Mouse (Mus musculus) c-Kit-negative CD71-positive TER-119-positive erythroid progenitor cells, embryonic 14.5 days (primary cell): ENCODE data around the gene Gm44502.
"Not testable (repeated sequence)": the region's sequence is repeated elsewhere in the genome, so short reads cannot be mapped to it uniquely, and the experiment has no call there.

Source experiments
- DNase-seq: peaks from one replicate; pipeline ENCODE4 v3.0.0-alpha.2; 2013; ENCODE audit warnings: low read depth, low spot score

Gene Gm44502

DNA sequence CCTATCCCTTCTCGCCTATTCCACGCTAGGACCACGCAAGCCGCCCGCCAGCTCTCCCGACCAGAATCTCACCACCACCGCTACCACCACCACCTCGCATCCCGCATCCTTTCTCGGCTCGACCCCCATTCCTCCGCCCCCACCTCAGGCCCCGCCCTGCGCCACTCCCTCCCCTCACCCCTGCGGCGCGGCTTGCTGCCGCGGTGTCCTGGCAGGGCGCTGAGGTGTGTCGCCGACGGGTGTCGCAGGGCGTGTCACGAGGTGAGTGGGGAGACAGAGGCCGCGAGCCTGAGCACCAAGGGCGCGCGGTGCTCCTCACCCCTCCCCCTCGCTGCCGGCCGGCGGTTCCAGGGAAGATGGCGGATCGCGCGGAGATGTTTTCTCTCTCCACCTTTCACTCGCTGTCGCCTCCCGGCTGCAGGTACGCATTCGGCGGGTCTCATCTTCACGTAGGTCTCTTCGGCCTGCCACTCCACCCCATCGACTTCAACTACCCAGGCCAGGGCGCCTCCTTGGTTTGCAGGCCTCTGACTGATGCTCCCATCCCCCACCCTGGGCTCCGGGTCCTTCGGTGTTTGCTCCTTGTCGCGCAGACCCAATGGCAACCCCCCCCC lies 24.5 kb upstream of the Gm44502 start, which contains the start of gene Mapk8ip2:
Gene Mapk8ip2, plus strand, starts transcription at position 49 of the 614 bp plus-strand sequence.
- DNase-seq = no peak

DNA sequence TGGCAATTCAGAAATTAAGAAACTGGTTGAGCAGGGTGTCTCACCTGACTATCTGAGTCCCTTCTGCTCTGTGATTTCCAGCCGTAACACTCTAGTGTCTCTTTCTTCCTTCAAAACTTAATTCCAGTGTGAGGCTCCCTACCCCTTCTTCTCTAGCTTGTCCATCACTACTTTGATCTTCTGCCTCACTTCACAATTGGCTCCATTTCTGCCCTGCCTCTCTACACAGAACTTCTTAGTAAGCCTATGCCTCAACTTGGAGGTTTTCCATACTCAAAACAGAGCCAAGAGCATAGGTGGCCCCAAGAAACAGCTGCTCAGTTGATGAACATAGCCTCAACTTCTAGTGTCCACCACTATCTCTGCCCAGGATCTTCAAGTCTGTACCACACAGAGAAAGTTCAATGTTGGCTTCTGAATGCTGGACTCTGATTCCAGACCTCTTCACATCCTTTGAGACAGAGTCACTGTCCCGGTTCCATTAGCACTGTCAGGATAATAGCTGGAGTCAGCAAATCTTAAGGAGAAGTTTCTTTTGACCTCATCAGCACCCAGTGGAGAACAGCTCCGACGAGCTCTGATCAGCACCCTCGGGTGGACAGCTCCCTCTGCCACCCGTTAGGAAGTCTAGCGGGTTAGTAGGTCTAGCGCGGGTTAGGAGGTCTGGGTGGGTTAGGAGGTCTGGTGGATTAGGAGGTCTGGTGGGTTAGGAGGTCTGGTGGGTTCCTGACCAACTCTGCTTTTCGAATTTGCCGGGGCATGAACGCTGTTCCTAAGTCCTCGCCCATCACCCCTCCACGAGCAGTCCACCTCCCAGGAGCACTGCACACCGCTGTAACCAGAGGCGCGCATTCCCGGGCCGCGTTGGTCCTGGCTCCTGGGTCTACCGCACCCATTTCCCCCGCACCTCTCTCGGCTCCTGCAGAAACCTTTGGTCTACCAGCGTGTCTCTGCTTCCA lies 23.7 kb upstream of the Gm44502 start:
- DNase-seq = no peak

DNA sequence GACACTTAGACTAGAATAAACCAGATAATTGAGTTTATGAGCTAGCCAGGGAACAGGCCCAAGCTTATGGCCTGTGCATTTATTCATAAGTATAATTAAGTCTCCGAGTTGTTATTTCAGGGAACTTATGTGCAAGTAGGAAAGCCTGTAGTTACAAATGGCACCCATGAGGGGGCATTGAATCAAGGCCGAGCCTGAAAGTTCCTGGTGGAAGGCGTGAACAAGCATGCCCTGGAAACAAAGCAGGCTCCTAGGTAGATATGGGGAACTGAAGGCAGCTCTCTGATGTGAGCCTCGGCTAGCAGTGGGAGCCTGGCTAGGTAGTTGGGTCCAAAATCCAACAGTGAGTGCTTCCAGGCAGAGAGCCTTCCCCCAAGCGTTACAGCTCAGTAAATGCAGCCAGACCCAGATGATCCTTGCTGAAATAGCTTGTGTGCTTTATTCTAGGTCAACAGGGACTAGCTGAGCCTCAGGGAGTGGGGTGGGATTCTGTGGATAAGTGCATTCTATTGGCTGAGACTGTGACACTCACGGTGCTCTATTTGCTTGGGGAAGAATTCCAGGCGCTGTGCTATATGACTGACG lies 13.1 kb upstream of the Gm44502 start:
- no peak for DNase-seq

DNA sequence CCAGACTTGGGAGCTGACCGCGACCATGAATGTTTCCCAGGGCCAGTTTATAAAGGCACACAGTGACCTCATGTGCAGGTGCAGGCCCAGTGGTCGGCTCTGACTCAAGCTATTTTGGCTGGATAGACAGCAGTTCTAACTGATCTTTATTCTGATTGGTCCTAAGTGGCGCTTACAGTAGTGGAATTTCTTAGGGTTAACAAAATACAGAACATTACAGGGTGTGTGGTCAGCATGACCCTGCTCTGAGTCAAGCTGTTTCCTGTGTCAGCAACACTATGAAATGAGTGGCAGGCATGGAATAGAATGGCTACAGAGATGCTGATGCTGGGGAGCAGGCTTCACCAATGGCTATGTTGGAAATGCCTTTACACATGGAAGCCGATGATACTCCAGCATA lies 6.4 kb upstream of the Gm44502 start:
- DNase-seq = no peak

DNA sequence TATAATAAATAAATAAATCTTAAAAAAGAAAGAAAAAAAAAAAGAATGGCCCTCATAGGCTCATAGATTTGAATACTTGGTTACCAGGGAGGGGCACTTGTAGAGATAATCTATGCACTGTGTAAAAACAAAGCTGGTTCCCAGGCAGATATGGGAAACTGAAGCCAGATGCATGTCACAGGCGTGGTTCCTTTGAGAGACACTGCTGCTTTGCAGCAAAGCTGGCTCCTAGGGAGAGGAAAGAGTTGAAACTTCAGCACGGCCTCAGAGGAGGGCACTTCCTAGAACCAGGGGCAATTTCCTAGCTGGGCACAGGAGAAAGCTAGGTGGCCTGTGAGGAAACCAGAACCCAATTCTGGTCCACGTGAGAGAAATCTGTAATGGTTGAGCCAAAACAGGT lies 4.6 kb upstream of the Gm44502 start:
- no peak for DNase-seq

DNA sequence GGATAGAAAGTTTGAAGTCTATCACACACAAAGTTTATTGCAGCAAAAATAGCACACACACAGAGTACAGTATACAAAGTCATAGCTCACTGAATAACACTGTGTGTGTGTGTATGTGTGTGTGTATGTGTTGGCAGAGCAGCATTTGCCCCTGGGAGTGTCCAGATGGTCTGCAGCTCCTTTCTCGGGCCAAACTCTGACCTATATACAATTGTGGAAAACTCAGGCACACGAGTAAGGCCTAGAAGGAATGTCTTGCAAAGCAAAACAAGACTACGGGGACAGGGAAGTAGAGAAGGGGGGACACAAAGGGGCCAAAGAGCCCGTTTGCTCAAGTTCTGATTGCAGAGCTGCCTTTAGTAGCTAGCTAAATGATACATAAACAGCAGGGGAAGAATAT lies 3.5 kb upstream of the Gm44502 start:
- no peak for DNase-seq

DNA sequence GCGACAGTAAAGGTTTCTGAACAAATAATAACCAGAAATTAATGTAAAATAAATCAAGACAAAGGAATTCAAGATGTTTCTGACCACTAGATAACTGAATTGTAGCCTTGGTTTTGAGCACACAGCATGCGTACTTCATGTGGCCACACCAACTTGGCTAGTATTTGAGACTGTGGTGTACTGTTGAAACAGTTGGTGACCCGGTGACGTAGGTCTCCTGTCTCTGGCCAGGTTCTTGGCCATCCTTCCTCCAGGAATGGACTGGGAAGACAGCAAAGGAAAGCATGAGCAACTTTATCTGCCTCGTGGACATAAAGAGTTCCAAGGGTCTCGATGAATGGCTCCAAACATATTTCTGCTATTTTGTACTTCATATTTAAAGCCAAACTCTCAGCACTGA lies 2.3 kb upstream of the Gm44502 start:
- no peak for DNase-seq

DNA sequence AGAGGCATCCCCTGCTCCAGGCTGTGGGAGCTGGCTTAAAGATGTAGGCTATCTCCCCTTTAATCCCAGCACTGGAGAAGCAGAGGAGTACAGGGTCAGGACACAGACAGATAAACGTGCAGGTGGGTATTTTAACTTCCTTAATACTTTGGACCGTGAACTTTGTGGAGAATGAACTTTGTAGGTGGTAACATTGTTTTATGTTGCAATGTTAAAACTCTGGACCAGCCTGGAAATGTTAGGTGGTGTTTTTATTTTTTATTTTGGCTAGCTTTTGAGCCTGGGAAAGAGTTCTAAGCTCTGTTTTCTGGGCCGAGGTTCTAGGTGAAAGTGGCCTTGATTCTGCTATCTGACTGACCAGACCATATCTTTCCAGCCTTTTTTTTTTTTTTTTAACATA lies 1.8 kb upstream of the Gm44502 start:
- no peak for DNase-seq

DNA sequence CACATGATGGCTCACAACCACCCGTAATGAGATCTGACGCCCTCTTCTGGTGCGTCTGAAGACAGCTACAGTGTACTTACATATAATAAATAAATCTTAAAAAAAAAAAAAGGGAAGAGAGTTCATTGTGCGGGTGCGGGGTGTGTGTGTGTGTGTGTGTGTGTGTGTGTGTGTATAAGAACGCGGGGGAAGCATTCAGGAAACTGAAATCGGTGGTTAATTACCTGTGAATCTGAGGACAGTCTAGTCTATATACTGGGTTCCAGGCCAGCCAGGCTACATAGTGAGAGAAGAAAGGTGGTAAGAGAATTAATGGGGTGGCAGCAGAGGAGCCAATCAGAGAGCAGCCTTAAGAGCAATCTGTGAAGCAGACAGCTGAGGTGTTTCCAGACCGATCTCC lies 1.3 kb upstream of the Gm44502 start:
- DNase-seq = not testable (repeated sequence)

DNA sequence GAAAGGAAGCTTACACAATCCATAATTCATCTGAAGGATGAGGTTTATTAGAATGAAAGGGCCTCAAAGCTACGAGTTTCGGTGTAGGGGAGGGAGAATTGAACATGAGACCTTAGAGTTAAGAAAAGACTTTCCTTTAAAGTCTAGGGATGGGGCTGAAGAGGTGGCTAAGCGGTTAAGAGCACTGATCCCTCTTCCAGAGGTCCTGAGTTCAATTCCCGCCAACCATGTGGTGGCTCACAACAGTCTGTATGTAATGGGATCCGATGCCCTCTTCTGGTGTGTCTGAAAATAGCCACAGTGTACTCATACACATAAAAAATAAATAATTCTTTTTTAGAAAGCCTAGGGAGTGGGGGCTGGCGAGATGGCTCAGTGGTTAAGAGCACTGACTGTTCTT lies 845 bp upstream of the Gm44502 start:
- no peak for DNase-seq

DNA sequence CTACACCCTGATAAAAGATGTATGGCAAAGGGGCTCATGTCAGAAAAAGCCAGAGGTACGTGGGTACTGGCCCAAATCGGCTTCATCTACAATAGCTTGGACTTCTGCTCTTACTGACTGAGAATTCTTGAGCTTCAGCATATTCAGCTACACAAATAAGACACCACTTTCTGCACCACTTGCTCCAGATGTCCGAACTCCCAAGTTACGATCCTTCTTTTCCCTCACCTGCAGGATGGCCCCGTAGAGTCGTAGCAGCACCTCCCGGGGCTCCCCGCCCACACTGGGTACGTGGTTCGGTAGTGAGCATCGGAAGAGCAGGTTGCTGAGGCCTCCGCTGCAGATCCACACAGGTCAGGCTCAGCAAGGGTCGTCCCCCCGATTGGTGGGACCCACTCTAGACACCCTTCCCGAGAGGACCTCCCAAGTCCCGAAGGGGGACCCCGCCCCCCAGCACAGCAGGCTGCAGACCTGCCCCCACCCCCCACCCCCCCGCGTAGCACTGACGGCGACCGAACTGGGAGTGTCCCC lies 610 bp downstream of the Gm44502 start:
- DNase-seq = peak; percentile 15

DNA sequence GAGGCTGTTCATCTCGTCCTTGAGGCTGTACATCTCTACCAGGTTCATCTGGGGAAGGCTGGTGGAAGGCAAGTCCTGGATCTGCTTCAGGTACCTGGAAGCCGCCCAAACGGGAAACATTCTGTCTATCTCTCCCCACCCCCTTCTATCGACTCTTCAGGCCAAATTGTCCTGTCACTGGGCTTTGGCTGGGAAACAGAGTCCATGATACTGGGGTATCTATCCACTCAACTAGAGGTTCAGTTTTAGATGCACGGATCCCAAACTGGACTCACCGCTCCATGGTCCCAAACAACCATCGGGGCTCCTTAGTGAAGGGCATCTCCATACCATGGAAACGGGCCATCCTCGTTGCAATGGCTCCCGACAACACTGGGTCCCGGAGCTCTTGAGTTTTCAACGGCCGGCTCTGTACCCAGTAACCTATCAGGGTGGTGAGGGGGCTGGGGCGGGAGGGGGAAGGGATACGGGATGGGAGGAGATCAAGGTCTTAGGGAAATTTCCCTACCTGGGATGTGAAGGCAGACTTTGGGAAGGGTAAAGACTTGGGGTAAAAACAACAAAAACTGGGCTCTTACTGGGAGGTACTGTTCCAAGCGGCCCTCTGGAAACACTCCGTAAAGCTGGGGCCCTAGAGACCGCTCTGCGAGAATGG lies 1.2 kb downstream of the Gm44502 start:
- DNase-seq = no peak

DNA sequence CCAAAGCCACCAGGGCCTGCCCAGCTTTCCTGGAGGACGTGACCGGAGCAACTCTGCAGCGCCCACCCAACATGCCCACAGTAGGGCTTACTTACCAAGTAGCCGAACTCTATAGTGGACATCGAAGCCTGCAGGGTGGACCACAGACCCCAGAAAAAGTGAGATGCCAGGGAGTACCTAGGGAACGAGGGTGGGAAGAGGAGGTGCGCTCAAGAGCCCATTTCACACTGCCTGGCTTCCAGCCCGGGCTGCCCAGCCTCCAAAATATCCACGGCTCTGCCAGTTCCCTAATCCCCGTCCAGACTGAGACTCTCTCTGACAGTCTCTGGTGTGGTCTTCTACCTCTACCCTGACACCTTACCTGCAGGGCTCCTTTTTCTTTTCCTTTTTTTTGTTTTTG lies 2.8 kb downstream of the Gm44502 start:
- no peak for DNase-seq

DNA sequence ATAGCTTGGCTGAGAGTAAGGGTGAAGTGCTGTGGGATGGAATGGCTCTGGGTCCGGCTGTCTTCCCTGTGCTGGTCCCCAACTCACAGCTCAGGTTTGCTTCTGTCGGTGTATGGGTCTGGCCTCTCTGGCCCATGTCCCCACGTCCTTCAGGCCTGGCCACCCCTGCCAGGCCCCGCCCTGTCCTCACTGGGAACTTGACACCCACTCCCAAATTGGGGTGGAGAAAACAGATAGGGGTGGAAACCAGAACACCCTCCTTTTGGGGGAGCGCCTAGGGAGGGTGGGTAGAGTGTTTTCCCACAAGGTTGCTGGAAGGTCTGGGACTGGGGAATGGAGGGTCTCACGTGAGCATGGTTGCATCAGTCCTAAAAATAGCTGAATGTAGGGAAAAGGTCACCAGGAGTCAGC lies 3.8 kb downstream of the Gm44502 start, which contains the start of gene Cpt1b:
Gene Cpt1b, minus strand, starts transcription at position 153 of the 411 bp plus-strand sequence.
- DNase-seq = no peak

DNA sequence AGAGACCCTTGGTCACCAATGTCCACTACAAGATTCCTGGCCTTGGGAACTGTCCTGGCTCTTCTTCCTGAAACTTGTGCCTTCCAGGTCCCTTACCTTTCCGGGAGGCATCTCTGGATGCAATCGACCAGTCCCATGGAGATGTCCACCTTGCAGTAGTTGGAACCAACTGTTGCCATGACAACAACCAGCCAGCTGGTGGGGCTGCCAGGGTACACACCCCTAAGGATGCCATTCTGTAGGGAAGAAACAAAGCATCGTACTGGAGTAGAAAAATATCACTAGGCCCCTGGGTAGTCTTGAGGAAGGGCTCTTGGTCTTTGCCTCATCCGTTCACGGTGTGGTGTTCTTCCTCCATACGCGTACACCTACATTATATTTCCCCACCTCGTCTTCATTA lies 4.9 kb downstream of the Gm44502 start:
- no peak for DNase-seq

DNA sequence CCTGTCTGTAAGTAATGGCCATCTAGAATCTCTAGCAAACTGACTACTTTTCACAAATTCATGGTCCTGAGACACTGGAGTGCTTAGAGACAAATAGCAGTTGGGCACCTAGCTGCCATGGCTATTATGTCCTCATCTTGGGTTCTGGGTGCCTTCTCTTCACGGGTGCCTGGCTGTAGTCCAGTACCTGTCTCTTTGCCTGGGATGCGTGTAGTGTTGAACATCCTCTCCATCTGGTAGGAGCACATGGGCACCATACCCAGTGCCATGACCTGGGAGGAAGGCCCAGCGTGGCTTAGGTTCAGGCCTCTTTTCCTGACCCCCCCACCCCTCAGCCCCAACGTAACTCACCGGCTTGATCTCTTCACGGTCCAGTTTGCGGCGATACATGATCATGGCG lies 7.6 kb downstream of the Gm44502 start:
- no peak for DNase-seq

DNA sequence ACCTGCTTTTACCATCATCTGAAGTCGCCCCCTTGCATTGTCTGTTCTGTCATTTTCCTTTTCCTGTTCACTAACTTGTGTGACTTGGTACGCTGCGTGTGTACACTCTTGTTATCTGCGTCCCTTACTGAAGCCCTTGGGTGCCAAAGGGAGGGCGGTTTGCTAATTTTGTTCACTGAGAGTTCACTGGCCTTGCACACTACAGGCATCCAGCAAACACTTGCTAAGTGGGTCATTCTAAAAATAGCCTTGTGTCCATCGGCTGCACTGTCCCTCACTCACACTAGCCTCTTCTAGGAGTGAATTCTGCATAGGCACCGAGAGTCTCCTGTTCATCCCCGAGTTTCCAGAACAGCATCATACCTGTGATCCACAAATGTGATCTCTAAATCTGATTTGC lies 14.2 kb downstream of the Gm44502 start:
- DNase-seq = no peak

DNA sequence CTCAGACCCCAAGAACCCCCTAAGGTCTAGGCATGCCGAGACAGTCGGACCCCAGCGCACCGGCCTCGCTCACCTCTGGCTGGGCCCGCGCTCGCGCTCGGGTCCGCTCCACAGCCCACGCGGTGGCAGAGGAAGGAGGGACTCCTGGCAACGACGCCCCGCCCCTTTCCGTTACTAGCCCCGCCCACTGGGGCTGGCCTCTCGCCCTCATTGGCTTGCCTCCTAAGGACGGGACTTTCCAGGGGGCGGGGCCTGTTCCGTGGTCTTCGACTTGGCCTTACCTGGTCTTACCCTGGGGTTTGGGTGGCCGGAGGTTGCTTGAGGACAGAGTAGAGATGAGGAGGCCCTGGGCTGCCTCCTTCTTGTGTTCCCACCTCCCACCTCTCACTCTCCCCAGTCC lies 19.4 kb downstream of the Gm44502 start, which contains the start of gene Syce3:
Gene Syce3, minus strand, starts transcription at position 386 of the 400 bp plus-strand sequence.
- no peak for DNase-seq

DNA sequence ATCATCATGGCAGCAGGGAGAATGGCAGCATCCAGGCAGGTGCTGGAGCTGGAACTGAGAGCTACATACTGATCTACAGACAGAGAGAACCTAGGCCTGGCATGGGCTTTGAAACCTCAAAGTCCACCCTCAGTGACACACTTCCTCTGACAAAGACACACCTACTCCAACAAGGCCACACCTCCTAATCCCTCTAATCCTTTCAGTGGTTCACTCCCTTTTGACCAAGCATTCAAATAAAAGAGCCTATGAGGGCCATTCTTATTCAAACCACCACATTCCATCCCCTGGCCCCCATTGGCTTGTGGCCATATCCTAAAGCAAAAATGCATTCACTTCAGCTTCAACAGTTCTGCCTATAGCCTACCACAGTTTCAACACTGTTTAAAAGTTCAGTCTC lies 22.8 kb downstream of the Gm44502 start:
- no peak for DNase-seq

DNA sequence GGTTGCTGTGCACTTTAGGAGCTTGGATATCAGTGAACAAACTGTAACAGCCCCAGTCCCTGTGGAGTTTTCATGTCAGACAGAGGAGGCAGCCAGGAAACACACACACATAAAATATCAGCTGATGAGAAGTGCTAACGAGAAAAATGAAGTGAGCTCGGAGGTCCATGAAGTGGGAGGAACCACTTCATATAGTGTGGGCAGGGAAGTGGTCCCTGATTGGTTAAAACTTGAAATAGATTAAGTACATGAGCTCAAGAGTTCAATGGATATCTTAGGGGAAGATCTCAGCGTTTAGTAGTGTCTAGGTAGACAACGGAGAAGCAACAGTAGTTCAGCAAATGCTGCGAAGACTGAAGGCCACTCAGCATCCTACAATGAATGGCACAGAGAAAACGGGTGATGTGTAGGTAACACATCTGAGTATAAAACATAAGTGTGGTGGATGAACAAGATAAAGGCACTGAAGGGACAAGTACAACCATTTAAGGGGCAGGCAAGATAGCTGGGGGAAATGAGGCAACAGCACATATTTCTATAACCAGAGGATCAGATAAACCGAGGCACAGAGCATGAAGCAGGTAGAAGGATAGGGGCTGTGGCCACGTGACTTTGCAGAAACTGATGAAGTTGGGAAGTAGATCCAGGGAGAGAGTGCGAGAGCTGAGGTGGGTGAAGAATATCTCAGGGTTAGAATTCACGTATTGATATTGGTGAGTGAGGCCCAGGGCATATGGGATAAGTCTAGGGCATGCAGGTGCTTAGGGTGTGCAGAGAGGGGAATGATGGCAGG lies 24.5 kb downstream of the Gm44502 start:
- DNase-seq = no peak

DNA sequence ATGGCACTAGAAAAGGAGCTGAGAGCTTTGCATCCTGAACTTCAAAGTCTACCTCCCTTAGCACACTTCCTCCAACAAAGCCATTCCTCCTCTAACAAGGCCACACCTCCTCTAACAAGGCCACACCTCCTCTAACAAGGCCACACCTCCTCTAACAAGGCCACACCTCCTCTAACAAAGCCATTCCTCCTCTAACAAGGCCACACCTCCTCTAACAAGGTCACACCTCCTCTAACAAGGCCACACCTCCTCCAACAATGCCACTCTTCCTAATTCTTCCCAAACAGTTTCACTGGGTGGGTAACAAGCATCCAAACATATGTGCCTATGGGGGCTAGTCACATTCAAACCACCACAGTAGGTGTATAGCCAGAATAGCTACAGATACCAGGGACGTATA lies 27.0 kb downstream of the Gm44502 start:
- DNase-seq = no peak
